Mouse (Mus musculus): Measurements from ENCODE around the gene Mmp24.
A peak's percentile ranks its signal among the peaks of the same experiment; 100 is the strongest.
"Not testable (repeated sequence)": the region's sequence is repeated elsewhere in the genome, so short reads cannot be mapped to it uniquely, and the experiment has no call there.

Mmp24 gene

GRCm38 (mm10) chr2:155814829-155815228, 39.7 kb downstream of the Mmp24 start:
- DNase-seq (ENCODE audit: low read depth), result no peak

GRCm38 (mm10) chr2:155816179-155816578, 41.0 kb downstream of the Mmp24 start:
- no peak for DNase-seq (ENCODE audit: low read depth)

GRCm38 (mm10) chr2:155817301-155818245, 42.4 kb downstream of the Mmp24 start:
- no peak for DNase-seq (ENCODE audit: low read depth)

- peak; percentile 89 for DNase-seq (ENCODE audit: low read depth)
Observed at GRCm38 (mm10) chr2:155818596-155819391, 43.7 kb downstream of the Mmp24 start.

GRCm38 (mm10) chr2:155819392-155819448, 44.1 kb downstream of the Mmp24 start, which contains the start of gene BC029722:
Gene BC029722, minus strand, starts transcription at chr2:155819426.
- no peak for DNase-seq (ENCODE audit: low read depth)

- DNase-seq (ENCODE audit: low read depth), result no peak
Observed at GRCm38 (mm10) chr2:155819449-155820251, 44.5 kb downstream of the Mmp24 start.

- no peak for DNase-seq (ENCODE audit: low read depth)
Observed at GRCm38 (mm10) chr2:155820779-155821178, 45.6 kb downstream of the Mmp24 start.

- no peak for DNase-seq (ENCODE audit: low read depth)
Observed at GRCm38 (mm10) chr2:155823722-155824121, 48.6 kb downstream of the Mmp24 start.

GRCm38 (mm10) chr2:155825904-155826629, 50.9 kb downstream of the Mmp24 start:
- DNase-seq (ENCODE audit: low read depth), result peak; percentile 41

- peak; percentile 88 for DNase-seq (ENCODE audit: low read depth)
Observed at GRCm38 (mm10) chr2:155826630-155827424, 51.7 kb downstream of the Mmp24 start, which contains the start of gene Eif6. Gene Eif6, minus strand, starts transcription at chr2:155826925.

- DNase-seq (ENCODE audit: low read depth), result no peak
Observed at GRCm38 (mm10) chr2:155830841-155831240, 55.7 kb downstream of the Mmp24 start.

- DNase-seq (ENCODE audit: low read depth), result no peak
Observed at GRCm38 (mm10) chr2:155831302-155831701, 56.2 kb downstream of the Mmp24 start.

GRCm38 (mm10) chr2:155832087-155832486, 56.9 kb downstream of the Mmp24 start:
- not testable (repeated sequence) for DNase-seq (ENCODE audit: low read depth)

- DNase-seq (ENCODE audit: low read depth), result no peak
Observed at GRCm38 (mm10) chr2:155834732-155835131, 59.6 kb downstream of the Mmp24 start, which contains the start of gene Fam83c. Gene Fam83c, minus strand, starts transcription at chr2:155834854.

- DNase-seq (ENCODE audit: low read depth), result no peak
Observed at GRCm38 (mm10) chr2:155837961-155838360, 62.8 kb downstream of the Mmp24 start.

- DNase-seq (ENCODE audit: low read depth), result no peak
Observed at GRCm38 (mm10) chr2:155838961-155839360, 63.8 kb downstream of the Mmp24 start.

- DNase-seq (ENCODE audit: low read depth), result no peak
Observed at GRCm38 (mm10) chr2:155846930-155847329, 71.8 kb downstream of the Mmp24 start.

GRCm38 (mm10) chr2:155848291-155848690, 73.1 kb downstream of the Mmp24 start:
- DNase-seq (ENCODE audit: low read depth), result peak; percentile 71

GRCm38 (mm10) chr2:155849464-155849863, 74.3 kb downstream of the Mmp24 start:
- DNase-seq (ENCODE audit: low read depth), result no peak

- no peak for DNase-seq (ENCODE audit: low read depth)
Observed at GRCm38 (mm10) chr2:155850120-155850519, 75.0 kb downstream of the Mmp24 start.

GRCm38 (mm10) chr2:155852536-155852935, 77.4 kb downstream of the Mmp24 start:
- DNase-seq (ENCODE audit: low read depth), result no peak

Measured in c-Kit-positive CD71-positive TER-119-negative erythroid progenitor cells, embryonic 14.5 days (primary cell).